Mouse (Mus musculus) stomach, embryonic 14.5 days (tissue): ENCODE measurements around the gene Ern1. TPM values are rescaled to one million over a fixed set of nuclear protein-coding genes. Genes with fewer than 3 reads are reported as not detected.

ENCODE experiments used
- ATAC-seq: fragments of 200-750 bp; cut with Nextera tagmentation; 2 replicates; pipeline ENCODE4 v1.8.0; 2017; ENCODE audit warnings: low read depth, moderate TSS enrichment; ENCODE audit not compliant: insufficient number of reproducible peaks, insufficient read depth, low FRiP score
- H3K27ac ChIP-seq: fragments of 300-500 bp; sonication (generic); 2 replicates; pipeline ENCODE4 v1.5.1; 2014; ENCODE audit warnings: mild to moderate bottlenecking, low read length, moderate library complexity, mixed read lengths
- H3K27me3 ChIP-seq: fragments of 300-500 bp; sonication (generic); 2 replicates; pipeline ENCODE4 v1.6.1; 2014; ENCODE audit warnings: low read length, control low read depth, mixed read lengths; ENCODE audit not compliant: control insufficient read depth, insufficient read depth
- H3K36me3 ChIP-seq: fragments of 300-500 bp; sonication (generic); 2 replicates; pipeline ENCODE4 v1.6.1; 2014; ENCODE audit warnings: mild to moderate bottlenecking, control low read depth, low read length, moderate library complexity, mixed read lengths; ENCODE audit not compliant: control insufficient read depth, insufficient read depth
- H3K4me1 ChIP-seq: fragments of 300-500 bp; sonication (generic); 2 replicates; pipeline ENCODE4 v1.6.1; 2014; ENCODE audit warnings: low read length, control low read depth, mixed read lengths; ENCODE audit not compliant: control insufficient read depth, insufficient read depth
- H3K4me2 ChIP-seq: fragments of 300-500 bp; sonication (generic); replicated peaks from 2 replicates; pipeline ENCODE4 v1.6.1; 2014; ENCODE audit warnings: low read depth, low read length, control low read depth
- H3K4me3 ChIP-seq: fragments of 300-500 bp; sonication (generic); 2 replicates; pipeline ENCODE4 v1.5.1; 2014; ENCODE audit warnings: low read depth, low read length, control low read depth
- H3K9ac ChIP-seq: fragments of 300-500 bp; sonication (generic); replicated peaks from 2 replicates; pipeline ENCODE4 v1.6.1; 2014; ENCODE audit warnings: low read depth, mild to moderate bottlenecking, control low read depth, low read length, moderate library complexity, mixed read lengths
- H3K9me3 ChIP-seq: fragments of 300-500 bp; sonication (generic); 2 replicates; pipeline ENCODE4 v1.6.1; 2016; ENCODE audit warnings: low read depth, low read length, control low read depth; ENCODE audit not compliant: control insufficient read depth
- WGBS: fragments of 180-500 bp; shearing (Covaris S2); extraction: QIAGEN DNeasy Blood & Tissue Kit; methylation state at CpG from one replicate; pipeline ENCODE4 v1.1.7; 2014; 5-methylcytosine and 5-hydroxymethylcytosine counted together
- polyA plus RNA-seq: library from polyadenylated mRNA; unstranded; fragments of >200 nt; fragmentation: Nextera tagmentation; extraction: Ambion mirVana; gene quantifications from 2 replicates; pipeline ENCODE4 v1.2.1, GENCODE M21; 2014

The Ern1 gene
- polyA plus RNA-seq, result 7.6 and 11.2 TPM in 2 replicates

GRCm38 (mm10) chr11:106487733-106488115, at the start of gene Ern1:
Gene Ern1 (minus strand): TSS chr11:106487852.
- under 1% methylated on average over 28 of the region's 28 CpGs for WGBS
- ATAC-seq, result peak; percentile 96
- H3K4me3 ChIP-seq, result peak within 1 kb of the TSS; percentile 90
- peak within 1 kb of the TSS; percentile 90 for H3K9ac ChIP-seq
- H3K27ac ChIP-seq, result peak within 1 kb of the TSS; percentile 89
- no peaks in the 10 kb centered on the region for H3K27me3 ChIP-seq
- H3K36me3 ChIP-seq, result no peaks in the 10 kb centered on the region
- peak within 1 kb of the TSS; percentile 75 for H3K4me2 ChIP-seq
- peaks cover 6% of the 10 kb centered on the region; the same call in 1 of the 2 replicates for H3K4me1 ChIP-seq
- H3K9me3 ChIP-seq, result no peaks in the 10 kb centered on the region

DNA sequence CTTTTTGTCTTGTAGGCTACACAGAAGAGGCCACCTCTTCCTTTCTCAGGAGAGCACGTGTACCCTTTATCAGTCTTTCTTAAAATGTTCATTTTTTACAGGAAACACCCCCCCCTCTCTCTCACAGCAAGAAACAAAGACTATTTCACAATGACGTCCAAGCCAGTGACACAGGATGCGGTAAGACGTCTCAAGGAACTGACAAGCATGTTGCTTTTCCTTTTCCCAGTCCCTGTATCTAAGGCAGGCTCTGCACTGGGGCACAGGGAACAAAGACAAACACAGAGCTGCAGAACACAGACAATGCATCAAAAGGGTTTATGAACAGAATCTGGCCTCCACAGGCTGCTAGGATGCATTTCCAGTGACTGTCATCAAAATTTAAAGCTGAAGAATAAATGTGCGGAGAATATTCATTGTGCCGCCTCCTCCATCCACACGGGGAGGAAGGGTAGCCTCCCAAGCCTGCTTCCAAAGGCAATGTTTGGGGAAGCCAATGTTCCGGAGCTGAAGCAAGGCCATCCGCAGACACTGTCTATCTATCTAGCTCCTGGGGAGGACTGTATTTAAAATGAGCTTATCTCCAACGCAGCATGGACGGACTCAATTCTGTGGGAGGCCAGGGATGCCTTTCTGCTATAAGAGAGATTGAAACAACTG, 48.7 kb upstream of the Ern1 start:
- no peak overlapping the region for H3K4me3 ChIP-seq
- no peaks in the 10 kb centered on the region for H3K27me3 ChIP-seq
- ATAC-seq, result no peak
- no peaks in the 10 kb centered on the region for H3K36me3 ChIP-seq
- H3K9me3 ChIP-seq, result no peaks in the 10 kb centered on the region
- H3K4me2 ChIP-seq, result no peak overlapping the region
- 71% methylated on average over 11 of the region's 11 CpGs for WGBS
- H3K9ac ChIP-seq, result no peak overlapping the region
- peak overlapping the region; percentile 27; the same call in 1 of the 2 replicates for H3K27ac ChIP-seq
- H3K4me1 ChIP-seq, result peaks cover 2% of the 10 kb centered on the region; the same call in 1 of the 2 replicates

DNA sequence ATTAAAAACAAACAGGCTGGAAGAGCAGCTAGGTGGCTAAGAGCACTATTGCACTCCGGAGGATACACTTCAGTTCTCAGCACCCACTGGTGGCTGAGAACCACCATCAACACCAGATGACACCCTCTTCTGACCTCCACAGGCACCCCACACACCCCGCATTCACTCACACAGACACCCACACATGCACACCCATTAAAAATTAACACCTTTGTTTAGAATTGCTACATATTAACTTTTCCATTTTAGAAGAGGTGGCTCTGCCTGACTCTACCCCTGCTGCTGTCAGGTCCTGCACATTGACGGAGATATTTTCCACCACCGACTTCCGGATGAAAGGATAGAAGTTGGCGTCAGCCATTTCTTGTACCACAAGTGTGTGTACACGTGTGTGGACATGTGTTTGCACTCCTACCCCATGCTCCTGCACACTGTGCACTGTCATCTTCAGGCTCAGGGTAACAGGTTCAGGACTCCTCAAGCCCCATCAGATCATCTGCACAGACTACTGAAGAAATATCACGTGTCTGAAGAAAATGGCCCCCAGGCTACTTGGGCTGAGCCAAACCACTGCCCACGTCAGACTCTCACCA, 48.1 kb upstream of the Ern1 start:
- 83% methylated on average over 9 of the region's 9 CpGs for WGBS
- no peak overlapping the region for H3K27ac ChIP-seq
- no peak overlapping the region for H3K4me2 ChIP-seq

DNA sequence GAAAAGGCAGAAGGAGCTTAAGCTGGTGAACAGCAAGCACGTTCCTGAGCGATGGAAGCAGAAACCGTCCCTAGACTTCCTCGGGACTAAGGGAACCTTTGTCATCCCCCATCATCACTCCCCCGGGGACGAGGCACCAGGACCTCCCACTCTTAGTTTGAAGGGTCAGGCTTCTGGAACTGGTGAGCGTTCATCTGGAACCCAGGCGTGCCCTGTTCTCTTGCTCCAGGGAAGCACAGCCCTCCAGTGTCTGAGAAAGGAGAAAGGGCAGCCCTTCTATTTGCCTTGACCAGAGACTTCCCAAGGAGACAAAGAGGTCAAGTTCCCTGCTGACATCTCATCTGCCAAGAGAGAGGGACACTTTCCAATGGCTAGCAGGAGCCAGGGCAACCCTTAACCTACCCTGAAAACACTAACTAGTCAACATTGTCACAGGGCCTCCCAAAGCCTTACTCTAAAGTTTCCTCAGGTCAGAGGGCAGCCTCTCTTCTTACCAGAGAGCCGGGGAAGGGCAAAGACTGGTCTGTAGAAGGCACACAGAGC, 44.7 kb upstream of the Ern1 start:
- H3K36me3 ChIP-seq, result peaks cover 2% of the 10 kb centered on the region; the same call in 1 of the 2 replicates
- 79% methylated on average over 9 of the region's 9 CpGs for WGBS
- no peak overlapping the region for H3K4me2 ChIP-seq
- H3K27me3 ChIP-seq, result no peaks in the 10 kb centered on the region
- no peak overlapping the region for H3K27ac ChIP-seq
- no peak overlapping the region for H3K4me3 ChIP-seq
- no peak for ATAC-seq
- H3K4me1 ChIP-seq, result peaks cover 5% of the 10 kb centered on the region; the same call in 1 of the 2 replicates
- no peak overlapping the region for H3K9ac ChIP-seq
- no peaks in the 10 kb centered on the region for H3K9me3 ChIP-seq

More for the DNA sequence above, 48.1 kb upstream of the Ern1 start:
- ATAC-seq, result no peak
- H3K4me1 ChIP-seq, result peaks cover 2% of the 10 kb centered on the region; the same call in 1 of the 2 replicates
- no peak overlapping the region for H3K4me3 ChIP-seq
- H3K9ac ChIP-seq, result no peak overlapping the region
- no peaks in the 10 kb centered on the region for H3K9me3 ChIP-seq
- no peaks in the 10 kb centered on the region for H3K27me3 ChIP-seq
- no peaks in the 10 kb centered on the region for H3K36me3 ChIP-seq

GRCm38 (mm10) chr11:106529786-106530185, 42.1 kb upstream of the Ern1 start:
- WGBS, result 72% methylated on average over 5 of the region's 5 CpGs
- Histone ChIP-seq H3K4me3 (no peak overlapping the region), H3K9ac (no peak overlapping the region), H3K27me3 (no peaks in the 10 kb centered on the region), H3K4me1 (peaks cover 5% of the 10 kb centered on the region; the same call in 1 of the 2 replicates), H3K9me3 (no peaks in the 10 kb centered on the region), H3K4me2 (no peak overlapping the region), H3K27ac (no peak overlapping the region), H3K36me3 (peaks cover 2% of the 10 kb centered on the region; the same call in 1 of the 2 replicates)
- ATAC-seq, result no peak

GRCm38 (mm10) chr11:106529113-106529512, 41.5 kb upstream of the Ern1 start:
- Histone ChIP-seq H3K9ac (no peak overlapping the region), H3K4me3 (no peak overlapping the region), H3K4me2 (no peak overlapping the region), H3K27me3 (no peaks in the 10 kb centered on the region), H3K27ac (no peak overlapping the region), H3K4me1 (0 out of 2 replicates have a peak, but pooled peaks cover 2% of the 10 kb centered on the region), H3K36me3 (peaks cover 2% of the 10 kb centered on the region; the same call in 1 of the 2 replicates), H3K9me3 (no peaks in the 10 kb centered on the region)
- ATAC-seq, result no peak
- WGBS, result 85% methylated on average over 4 of the region's 4 CpGs

DNA sequence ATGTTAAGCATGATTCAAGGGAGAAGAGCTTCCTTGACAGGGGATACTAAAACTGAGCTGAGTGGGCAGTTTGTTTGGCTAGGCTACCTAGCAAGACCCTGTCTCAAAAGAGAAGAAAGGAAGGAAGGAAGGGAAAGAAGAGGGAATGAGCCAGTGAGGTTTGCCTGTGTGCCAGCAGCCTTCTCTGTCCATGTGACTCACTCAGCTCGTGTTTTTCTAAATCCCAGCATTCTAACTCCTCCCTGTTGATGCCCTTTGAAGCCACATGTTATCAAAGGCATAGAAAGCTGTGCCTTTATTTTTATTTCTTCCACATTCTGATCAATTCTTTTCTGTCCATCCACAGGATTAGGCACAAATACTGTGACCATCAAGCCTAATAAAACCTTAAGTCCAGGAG, 40.3 kb upstream of the Ern1 start:
- whole genome bisulfite sequencing, result 33% methylated on average over 1 of the region's 1 CpGs
- no peak for ATAC-seq
- H3K9ac ChIP-seq, result no peak overlapping the region

GRCm38 (mm10) chr11:106527147-106527821, 39.6 kb upstream of the Ern1 start:
- no peak overlapping the region for H3K4me3 ChIP-seq
- no peak for ATAC-seq
- 0 out of 2 replicates have a peak, but pooled peaks cover 2% of the 10 kb centered on the region for H3K4me1 ChIP-seq
- H3K36me3 ChIP-seq, result peaks cover 2% of the 10 kb centered on the region; the same call in 1 of the 2 replicates
- no peak overlapping the region for H3K4me2 ChIP-seq
- H3K27me3 ChIP-seq, result no peaks in the 10 kb centered on the region
- no peak overlapping the region for H3K9ac ChIP-seq
- no peak overlapping the region for H3K27ac ChIP-seq
- WGBS, result 63% methylated on average over 10 of the region's 10 CpGs
- no peaks in the 10 kb centered on the region for H3K9me3 ChIP-seq

More for the DNA sequence above, 40.3 kb upstream of the Ern1 start:
- no peak overlapping the region for H3K4me3 ChIP-seq
- H3K9me3 ChIP-seq, result no peaks in the 10 kb centered on the region
- no peak overlapping the region for H3K4me2 ChIP-seq
- no peaks in the 10 kb centered on the region for H3K27me3 ChIP-seq
- H3K36me3 ChIP-seq, result peaks cover 2% of the 10 kb centered on the region; the same call in 1 of the 2 replicates
- no peak overlapping the region for H3K27ac ChIP-seq
- H3K4me1 ChIP-seq, result 0 out of 2 replicates have a peak, but pooled peaks cover 2% of the 10 kb centered on the region
